Mouse (Mus musculus) MEL (cell line): ENCODE data around the gene Hoxa11.

ENCODE experiments used
- CTCF ChIP-seq, 3 experiments: IDR thresholded peaks in 2 of 3; conservative IDR thresholded peaks in 1 of 3; 2 replicates each; pipeline ENCODE4 v1.5.1; 2011 to 2012; ENCODE audit warnings: low read length in 3 of 3, low read depth in 2 of 3, mild to moderate bottlenecking in 2 of 3, improper control_type of control experiment in 1 of 3, inconsistent platforms in 1 of 3, mixed read lengths in 1 of 3, moderate library complexity in 1 of 3; ENCODE audit not compliant: control insufficient read depth in 1 of 3, insufficient read depth in 1 of 3, poor library complexity in 1 of 3, severe bottlenecking in 1 of 3
- ELF1 ChIP-seq: IDR thresholded peaks from 2 replicates; pipeline ENCODE4 v1.6.1; 2014; ENCODE audit warnings: low read depth, mild to moderate bottlenecking, inconsistent platforms, low read length, improper control_type of control experiment, moderate library complexity
- GABPA ChIP-seq: IDR thresholded peaks from 2 replicates; pipeline ENCODE4 v1.6.1; 2012; ENCODE audit warnings: low read depth, mild to moderate bottlenecking, inconsistent platforms, low read length, improper control_type of control experiment, moderate library complexity
- GATA1 ChIP-seq: IDR thresholded peaks from 2 replicates; pipeline ENCODE4 v1.6.1; 2011; ENCODE audit warnings: low read depth, low read length, improper control_type of control experiment
- MAFK ChIP-seq: IDR thresholded peaks from 2 replicates; pipeline ENCODE4 v1.6.1; 2011; ENCODE audit warnings: low read depth, mild to moderate bottlenecking, low read length, improper control_type of control experiment, borderline replicate concordance
- MXI1 ChIP-seq: IDR thresholded peaks from 2 replicates; pipeline ENCODE4 v1.6.1; 2011; ENCODE audit warnings: mild to moderate bottlenecking, low read depth, low read length, improper control_type of control experiment
- MYC ChIP-seq: IDR thresholded peaks from 2 replicates; pipeline ENCODE4 v1.6.1; 2011; ENCODE audit warnings: low read depth, mild to moderate bottlenecking, low read length, improper control_type of control experiment, moderate library complexity
- NELFE ChIP-seq: IDR thresholded peaks from 2 replicates; pipeline ENCODE4 v1.6.1; 2011; ENCODE audit warnings: low read depth, low read length, improper control_type of control experiment
- NRF1 ChIP-seq: IDR thresholded peaks from 2 replicates; pipeline ENCODE4 v1.6.1; 2014; ENCODE audit warnings: low read depth, mild to moderate bottlenecking, inconsistent platforms, low read length, improper control_type of control experiment, moderate library complexity; ENCODE audit not compliant: poor library complexity, insufficient read depth, severe bottlenecking
- POLR2A ChIP-seq, 2 experiments: IDR thresholded peaks; 2 replicates each; pipeline ENCODE4 v1.6.1; 2011 to 2012; ENCODE audit warnings: low read length in 2 of 2, mild to moderate bottlenecking in 2 of 2, control low read depth in 1 of 2, improper control_type of control experiment in 1 of 2, low read depth in 1 of 2, moderate library complexity in 1 of 2; ENCODE audit not compliant: control insufficient read depth in 1 of 2, insufficient read depth in 1 of 2, poor library complexity in 1 of 2
- TAL1 ChIP-seq: IDR thresholded peaks from 2 replicates; pipeline ENCODE4 v1.6.1; 2012; ENCODE audit warnings: mild to moderate bottlenecking, inconsistent platforms, low read length, moderate library complexity, mixed read lengths
- USF2 ChIP-seq, 2 experiments: IDR thresholded peaks; 2 replicates each; pipeline ENCODE4 v1.6.1; 2011 to 2012; ENCODE audit warnings: improper control_type of control experiment in 2 of 2, low read length in 2 of 2, borderline replicate concordance in 1 of 2, inconsistent platforms in 1 of 2, low read depth in 1 of 2, mild to moderate bottlenecking in 1 of 2; ENCODE audit not compliant: insufficient read depth in 1 of 2
- ZC3H11A ChIP-seq: IDR thresholded peaks from 2 replicates; pipeline ENCODE4 v1.6.1; 2012; ENCODE audit warnings: low read depth, mild to moderate bottlenecking, inconsistent platforms, low read length, improper control_type of control experiment

DNA sequence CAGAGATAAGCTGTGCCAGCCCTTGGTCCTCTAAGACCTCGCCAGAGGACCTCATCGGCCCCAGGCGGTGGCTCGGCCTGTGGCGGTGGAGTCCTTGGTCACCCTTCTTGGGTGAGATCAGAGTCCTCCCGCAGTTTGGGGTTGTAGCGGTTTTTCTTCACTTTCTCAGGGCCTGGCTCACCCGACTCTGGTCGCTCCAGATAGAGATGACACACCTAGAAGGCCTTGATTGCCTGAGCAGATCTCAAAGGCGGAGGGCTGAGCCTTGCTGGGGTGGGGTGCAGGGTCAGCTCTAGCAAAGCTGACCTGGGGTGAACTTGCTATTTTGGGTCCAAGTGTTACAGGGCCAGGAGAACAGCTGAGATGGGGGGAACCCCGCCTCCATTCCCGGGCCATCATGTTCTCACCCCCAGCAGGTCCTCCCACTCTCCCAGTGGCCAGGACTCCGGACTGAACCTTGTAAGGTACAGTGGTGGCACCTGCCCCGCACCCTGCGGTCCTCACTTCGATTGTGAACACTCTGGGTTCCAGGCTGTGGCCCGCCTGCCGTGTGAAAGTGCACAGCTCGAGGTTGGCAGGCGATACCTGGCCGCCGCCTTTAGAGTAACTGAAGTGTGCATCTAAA, 28.2 kb upstream of the Hoxa11 start:
- no peak for TF ChIP-seq MYC
- TF ChIP-seq MAFK: no peak
- no peak for TF ChIP-seq POLR2A (IDR thresholded peaks at IDR 0.05; ENCODE audit: control insufficient read depth in 1 of 2, insufficient read depth in 1 of 2, low read depth in 1 of 2, low read length in 2 of 2, poor library complexity in 1 of 2)
- TF ChIP-seq ZC3H11A: no peak
- no peak for TF ChIP-seq NELFE
- TF ChIP-seq MXI1: no peak
- no peak for TF ChIP-seq TAL1
- TF ChIP-seq GABPA: no peak
- no peak for TF ChIP-seq CTCF (IDR thresholded peaks at IDR 0.05 in 2 of 3, conservative IDR thresholded peaks at IDR 0.05 in 1 of 3; ENCODE audit: control insufficient read depth in 1 of 3, insufficient read depth in 1 of 3, low read depth in 2 of 3, low read length in 3 of 3, poor library complexity in 1 of 3, severe bottlenecking in 1 of 3)
- no peak for TF ChIP-seq USF2 (IDR thresholded peaks at IDR 0.05; ENCODE audit: borderline replicate concordance in 1 of 2, insufficient read depth in 1 of 2, low read depth in 1 of 2, low read length in 2 of 2)
- TF ChIP-seq ELF1: no peak
- no peak for TF ChIP-seq GATA1
- no peak for TF ChIP-seq NRF1
